Mouse (Mus musculus): ENCODE data around the gene Il9r.

- TF ChIP-seq ZC3H11A (IDR thresholded peaks at IDR 0.05; ENCODE audit: borderline replicate concordance, low read depth, low read length): no peak
- TF ChIP-seq ZNF384 (IDR thresholded peaks at IDR 0.05; ENCODE audit: low read depth, low read length): no peak
- TF ChIP-seq CHD2 (IDR thresholded peaks at IDR 0.05; ENCODE audit: low read depth, low read length): no peak
- TF ChIP-seq MAFK (IDR thresholded peaks at IDR 0.05; ENCODE audit: insufficient read depth, low read depth, low read length): no peak
- TF ChIP-seq HCFC1 (IDR thresholded peaks at IDR 0.05; ENCODE audit: borderline replicate concordance, insufficient read depth, low read length): no peak
These were observed 50.5 kb downstream of the Il9r start for GRCm38 (mm10) chr11:32149605-32150004.
